Comparison of ENCODE assay signal across 8 mouse cellular contexts in genomic region chr12:72520645-72521044, GRCm38 (mm10). TPM values are rescaled to one million over a fixed set of nuclear protein-coding genes. Genes with fewer than 3 reads are reported as not detected.
DNase-seq lines count a peak whose midpoint lies in the region; ATAC-seq and TF ChIP-seq lines count a peak whose summit lies in the region.

No protein-coding gene starts in this region.

- H3K36me3 ChIP-seq in kidney, embryonic 15.5 days: no peaks in the 10 kb centered on the region
- H3K36me3 ChIP-seq in neural tube, embryonic 11.5 days (ENCODE audit: control insufficient read depth, insufficient read depth, low read length): no peaks in the 10 kb centered on the region

- no peak overlapping the region for H3K27ac ChIP-seq in kidney, embryonic 15.5 days
- H3K27ac ChIP-seq in bone marrow, adult 2 months (ENCODE audit: control insufficient read depth, insufficient read depth, low read depth, low read length, poor library complexity): no peak overlapping the region
- H3K27ac ChIP-seq in embryonic fibroblast, embryonic 13.5 days (ENCODE audit: insufficient read depth, low read length): no peak overlapping the region
- H3K27ac ChIP-seq in neural tube, embryonic 11.5 days (ENCODE audit: low read depth, low read length): no peak overlapping the region

- TF ChIP-seq POLR2A in bone marrow, adult 2 months (IDR thresholded peaks at IDR 0.05; ENCODE audit: borderline replicate concordance, control insufficient read depth, low read depth, low read length): no peak
- no peak for TF ChIP-seq POLR2A in embryonic fibroblast, embryonic 13.5 days (IDR thresholded peaks at IDR 0.05; ENCODE audit: low read depth, low read length)

- no peak overlapping the region for H3K4me3 ChIP-seq in kidney, embryonic 15.5 days (replicated peaks)
- H3K4me3 ChIP-seq in bone marrow, adult 2 months (replicated peaks; ENCODE audit: control insufficient read depth, low read depth, low read length): no peak overlapping the region
- H3K4me3 ChIP-seq in embryonic fibroblast, embryonic 13.5 days (ENCODE audit: insufficient read depth, low read length): no peak overlapping the region
- H3K4me3 ChIP-seq in neural tube, embryonic 11.5 days (ENCODE audit: low read depth, low read length): no peak overlapping the region

- H3K4me1 ChIP-seq in kidney, embryonic 15.5 days: no peaks in the 10 kb centered on the region
- no peaks in the 10 kb centered on the region for H3K4me1 ChIP-seq in bone marrow, adult 2 months (ENCODE audit: control insufficient read depth, insufficient read depth, low read length)
- H3K4me1 ChIP-seq in embryonic fibroblast, embryonic 13.5 days (ENCODE audit: control insufficient read depth, insufficient read depth, low read length): no peaks in the 10 kb centered on the region
- 0 out of 2 replicates have a peak, but pooled peaks cover 2% of the 10 kb centered on the region for H3K4me1 ChIP-seq in neural tube, embryonic 11.5 days (ENCODE audit: control insufficient read depth, insufficient read depth, low read length)

- WGBS in kidney, embryonic 15.5 days: 3% methylated on average over 2 of the region's 2 CpGs
- 3% methylated on average over 2 of the region's 2 CpGs for WGBS in bone marrow, adult 2 months
- 5% methylated on average over 2 of the region's 2 CpGs for WGBS in neural tube, embryonic 11.5 days

- H3K9ac ChIP-seq in kidney, embryonic 15.5 days: no peak overlapping the region
- H3K9ac ChIP-seq in neural tube, embryonic 11.5 days (ENCODE audit: low read length): no peak overlapping the region

- H3K9me3 ChIP-seq in kidney, embryonic 15.5 days (replicated peaks): no peaks in the 10 kb centered on the region
- H3K9me3 ChIP-seq in neural tube, embryonic 11.5 days (ENCODE audit: control insufficient read depth, low read length): no peaks in the 10 kb centered on the region

- peak; percentile 79 for TF ChIP-seq CTCF in bone marrow, adult 2 months (IDR thresholded peaks at IDR 0.05; ENCODE audit: control insufficient read depth, insufficient read depth, low read length)
- peak; percentile 55; the same call in 1 of the 2 replicates for TF ChIP-seq CTCF in embryonic fibroblast, embryonic 13.5 days (IDR thresholded peaks at IDR 0.05; ENCODE audit: borderline replicate concordance, insufficient read depth, low read length)

- H3K27me3 ChIP-seq in kidney, embryonic 15.5 days: no peaks in the 10 kb centered on the region
- no peaks in the 10 kb centered on the region for H3K27me3 ChIP-seq in neural tube, embryonic 11.5 days (ENCODE audit: control insufficient read depth, insufficient read depth, low read length)

- no peak overlapping the region for H3K4me2 ChIP-seq in kidney, embryonic 15.5 days
- H3K4me2 ChIP-seq in neural tube, embryonic 11.5 days (ENCODE audit: low read depth): no peak overlapping the region

- no peak for ATAC-seq in kidney, embryonic 15.5 days (replicated peaks; ENCODE audit: low FRiP score)
- ATAC-seq in neural tube, embryonic 11.5 days (ENCODE audit: insufficient read depth, low FRiP score, low TSS enrichment): no peak

- DNase-seq in kidney, adult 9 months: peak; percentile 17
- DNase-seq in ES-CJ7 (ENCODE audit: low read depth, low spot score): peak; percentile 70
- DNase-seq in layer of hippocampus, postnatal 36 days: peak; percentile 32 to 47
- DNase-seq in neural tube, embryonic 11.5 days (ENCODE audit: low spot score): peak; percentile 75
- DNase-seq in thymus, postnatal 36 days: peak; percentile 44 to 52

RNA-seq across cellular contexts. Expression of gene Pcnx4, which starts 15.5 kb away (rescaled TPM):
- 9.0 and 9.4 TPM in 2 replicates for polyA plus RNA-seq in kidney, embryonic 15.5 days (2015; fragmentation: Nextera tagmentation; extraction: Ambion mirVana)
- polyA plus RNA-seq in bone marrow, adult 2 months (2011; ENCODE audit: insufficient read depth, insufficient read length, low replicate concordance, missing spikeins): 1.0 and 1.4 TPM in 2 replicates
- polyA plus RNA-seq in embryonic fibroblast, embryonic 13.5 days (2011; ENCODE audit: insufficient read length, low read depth, missing spikeins): 11.9 and 12.3 TPM in 2 replicates
- total RNA-seq in layer of hippocampus, postnatal 36 days (2021): 10 to 100 TPM; 30.7 to 33.0 TPM
- polyA plus RNA-seq in neural tube, embryonic 11.5 days (2014; fragmentation: Nextera tagmentation; extraction: Ambion mirVana): 16.5 and 18.1 TPM in 2 replicates

Comparison
In these comparisons a context has a peak if more than half of its experiments do, and no peak if none do; other contexts are left out.
1. DNase-seq: peak in every context shown above with its lines; median percentile 75 in neural tube, embryonic 11.5 days; 70 in ES-CJ7; 48 in thymus, postnatal 36 days; 40 in layer of hippocampus, postnatal 36 days; 17 in kidney, adult 9 months.